Mouse (Mus musculus) E14TG2a.4 (cell line): ENCODE measurements around the gene Metap2.
A peak's percentile ranks its signal among the peaks of the same experiment; 100 is the strongest.

Source experiments
- H3K27me3 ChIP-seq: 2 replicates; pipeline ENCODE4 v1.6.1; 2014; ENCODE audit warnings: low read length, control low read depth; ENCODE audit not compliant: insufficient read depth
- H3K36me3 ChIP-seq: 2 replicates; pipeline ENCODE4 v1.6.1; 2014; ENCODE audit warnings: low read length, control low read depth; ENCODE audit not compliant: insufficient read depth
- H3K4me1 ChIP-seq: replicated peaks from 2 replicates; pipeline ENCODE4 v1.6.1; 2014; ENCODE audit warnings: low read depth, low read length, control low read depth
- H3K4me3 ChIP-seq: replicated peaks from 2 replicates; pipeline ENCODE4 v1.5.1; 2014; ENCODE audit warnings: mild to moderate bottlenecking, low read length
- H3K9me3 ChIP-seq: 2 replicates; pipeline ENCODE4 v1.6.1; 2014; ENCODE audit warnings: low read length, control low read depth
- CTCF ChIP-seq: conservative IDR thresholded peaks from 2 replicates; pipeline ENCODE4 v1.5.1; 2014; ENCODE audit warnings: low read length
- NANOG ChIP-seq: IDR thresholded peaks from 2 replicates; pipeline ENCODE4 v1.6.1; 2014; ENCODE audit warnings: borderline replicate concordance, low read length, mixed read lengths
- POU5F1 ChIP-seq: IDR thresholded peaks from 2 replicates; pipeline ENCODE4 v1.6.1; 2014; ENCODE audit warnings: low read length, borderline replicate concordance

Gene Metap2

DNA sequence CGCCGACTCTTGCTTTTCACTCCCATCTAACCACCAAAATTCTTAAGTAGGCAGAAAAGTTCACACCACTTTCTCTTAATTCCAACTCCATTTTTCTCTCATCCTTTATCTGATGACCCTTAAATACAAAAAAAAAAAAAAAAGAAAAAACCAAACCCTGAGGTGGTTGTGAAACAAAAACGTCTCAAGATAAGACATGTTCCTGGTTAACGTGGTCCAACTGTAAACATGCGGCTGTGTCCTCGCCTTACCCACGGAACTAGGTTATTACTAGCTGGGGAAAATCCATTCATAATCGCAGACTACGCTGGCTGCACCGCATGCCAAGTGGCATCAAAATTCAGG lies 8.3 kb downstream of the Metap2 start:
- Histone ChIP-seq H3K4me3 (peak overlapping the region; percentile 94), H3K36me3 (peaks cover 32% of the 10 kb centered on the region), H3K27me3 (no peaks in the 10 kb centered on the region), H3K9me3 (no peaks in the 10 kb centered on the region), H3K4me1 (peaks cover 42% of the 10 kb centered on the region)
- TF ChIP-seq POU5F1 (no peak), CTCF (no peak), NANOG (no peak)

DNA sequence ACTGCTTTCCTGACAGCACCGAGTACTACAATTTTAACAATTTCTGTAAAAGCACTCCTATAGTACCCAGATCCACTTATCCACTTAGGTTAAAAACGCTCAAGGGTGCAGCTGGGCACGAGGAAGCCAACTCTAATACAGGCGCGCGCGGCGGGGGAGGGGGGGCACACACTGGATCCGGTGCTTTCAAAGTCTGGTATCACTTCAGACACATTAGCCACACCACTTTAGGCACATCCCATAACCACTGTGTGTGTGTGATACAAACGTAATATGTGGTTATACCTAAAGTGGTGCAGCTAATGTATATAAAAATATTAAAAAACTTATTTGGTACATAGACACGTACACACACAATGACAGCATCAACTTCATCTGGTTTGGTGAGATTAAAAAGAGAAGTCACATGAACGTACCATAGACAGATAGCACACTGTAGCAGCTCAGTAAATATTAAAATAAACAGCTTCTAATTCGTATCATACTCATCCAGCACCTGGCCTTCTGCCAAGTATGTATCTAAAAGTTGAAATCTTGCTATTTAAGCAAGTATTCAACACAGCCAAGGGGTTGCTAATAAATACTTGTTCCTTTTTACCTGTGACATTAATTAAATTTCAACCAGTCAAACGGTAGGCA lies 10.9 kb downstream of the Metap2 start:
- peaks cover 42% of the 10 kb centered on the region for H3K36me3 ChIP-seq
- no peak overlapping the region for H3K4me3 ChIP-seq
- TF ChIP-seq POU5F1, result no peak
- no peak for TF ChIP-seq NANOG
- no peak for TF ChIP-seq CTCF
- H3K27me3 ChIP-seq, result no peaks in the 10 kb centered on the region
- no peaks in the 10 kb centered on the region for H3K9me3 ChIP-seq
- peaks cover 51% of the 10 kb centered on the region for H3K4me1 ChIP-seq

GRCm38 (mm10) chr10:93882738-93883364 lies 14.0 kb downstream of the Metap2 start:
- Histone ChIP-seq H3K36me3 (peaks cover 73% of the 10 kb centered on the region), H3K27me3 (no peaks in the 10 kb centered on the region), H3K4me3 (no peak overlapping the region), H3K9me3 (no peaks in the 10 kb centered on the region), H3K4me1 (peaks cover 31% of the 10 kb centered on the region)
- TF ChIP-seq CTCF, result no peak
- no peak for TF ChIP-seq NANOG
- no peak for TF ChIP-seq POU5F1

DNA sequence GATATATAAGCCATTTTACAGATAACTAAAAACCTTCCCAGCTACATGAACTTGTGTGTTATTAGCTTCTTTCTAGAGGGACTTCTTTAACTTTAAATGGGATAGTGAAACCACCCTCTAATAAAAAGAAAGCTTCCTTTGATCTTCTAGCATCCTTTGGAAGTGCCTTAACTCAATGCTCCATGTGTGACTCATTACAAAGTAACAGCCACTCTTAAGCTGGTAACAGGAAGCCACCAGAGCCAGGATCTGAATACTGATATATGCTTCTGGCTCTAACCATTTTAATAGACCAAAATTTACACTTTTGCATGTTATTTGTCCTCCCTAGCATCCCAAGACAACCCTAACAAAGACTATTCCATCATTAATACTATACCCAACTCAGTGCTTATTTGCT lies 15.0 kb downstream of the Metap2 start:
- TF ChIP-seq NANOG (no peak), POU5F1 (no peak), CTCF (no peak)
- no peaks in the 10 kb centered on the region for H3K27me3 ChIP-seq
- no peak overlapping the region for H3K4me3 ChIP-seq
- no peaks in the 10 kb centered on the region for H3K9me3 ChIP-seq
- H3K36me3 ChIP-seq, result peaks cover 72% of the 10 kb centered on the region
- H3K4me1 ChIP-seq, result peaks cover 28% of the 10 kb centered on the region

DNA sequence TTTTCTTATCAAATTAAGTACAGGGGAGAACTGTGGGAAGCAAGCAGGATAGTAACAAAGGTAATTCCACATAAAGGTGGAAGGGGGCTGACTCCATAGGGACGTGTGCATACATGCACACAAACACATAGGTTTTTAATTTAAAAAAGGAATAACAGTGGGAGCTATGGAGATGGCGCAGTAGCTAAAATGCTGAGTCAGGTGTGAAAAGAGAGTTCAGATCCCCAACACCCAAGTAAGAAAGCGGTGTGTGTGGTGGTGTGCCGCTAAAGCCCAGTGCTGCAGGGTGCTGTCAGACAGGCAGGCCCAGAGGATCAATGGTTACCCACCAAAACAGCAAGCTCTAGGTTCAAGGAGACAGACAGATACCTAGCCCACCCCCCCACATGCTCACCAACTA lies 18.2 kb downstream of the Metap2 start:
- no peaks in the 10 kb centered on the region for H3K27me3 ChIP-seq
- no peak overlapping the region for H3K4me3 ChIP-seq
- peaks cover 69% of the 10 kb centered on the region for H3K36me3 ChIP-seq
- peaks cover 10% of the 10 kb centered on the region for H3K4me1 ChIP-seq
- TF ChIP-seq CTCF (no peak), NANOG (no peak), POU5F1 (no peak)
- no peaks in the 10 kb centered on the region for H3K9me3 ChIP-seq

DNA sequence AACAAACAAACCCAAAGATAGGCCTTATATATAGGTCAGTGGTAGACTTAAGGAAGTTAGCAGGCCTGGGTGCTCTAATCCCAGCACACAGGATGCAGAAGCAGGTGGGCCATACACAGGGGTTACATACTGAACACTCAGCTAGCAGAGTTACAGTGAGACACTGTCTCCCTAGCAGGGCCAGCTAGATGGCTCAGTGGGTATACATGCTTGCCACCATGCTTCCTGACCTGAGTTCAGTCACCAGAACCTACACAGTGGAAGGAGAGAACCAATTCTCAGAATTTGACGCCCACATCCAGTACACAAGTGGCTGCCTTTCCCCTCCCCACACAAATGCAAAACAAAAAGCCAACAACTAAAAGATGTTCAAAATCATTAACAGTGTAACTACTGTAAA lies 20.1 kb downstream of the Metap2 start:
- no peak overlapping the region for H3K4me3 ChIP-seq
- TF ChIP-seq POU5F1 (no peak), NANOG (no peak), CTCF (no peak)
- H3K4me1 ChIP-seq, result peaks cover 9% of the 10 kb centered on the region; the same call in 1 of the 2 replicates

DNA sequence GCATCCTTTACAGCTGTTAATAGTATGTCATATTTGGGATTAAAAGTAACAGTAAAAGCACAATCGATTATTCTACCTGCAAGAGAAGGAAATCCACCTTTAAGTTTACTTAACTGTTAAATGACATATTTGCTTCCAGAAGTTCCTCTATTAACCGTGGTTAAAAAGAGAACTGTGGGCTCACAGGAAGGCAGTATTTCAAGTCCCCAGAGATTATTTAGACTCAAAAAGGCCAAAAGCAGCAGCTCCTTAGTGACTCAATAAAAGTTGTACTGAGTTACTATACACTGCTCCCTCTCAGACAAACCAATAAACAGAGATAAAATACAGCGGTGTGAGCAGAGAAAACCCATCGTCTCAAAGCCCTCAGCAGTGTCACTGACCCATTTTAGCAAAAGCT lies 28.0 kb downstream of the Metap2 start:
- Histone ChIP-seq H3K4me3 (no peak overlapping the region), H3K9me3 (no peaks in the 10 kb centered on the region), H3K36me3 (peaks cover 97% of the 10 kb centered on the region), H3K4me1 (peaks cover 9% of the 10 kb centered on the region; the same call in 1 of the 2 replicates), H3K27me3 (no peaks in the 10 kb centered on the region)
- no peak for TF ChIP-seq CTCF
- no peak for TF ChIP-seq POU5F1
- no peak for TF ChIP-seq NANOG

More for the DNA sequence above, 20.1 kb downstream of the Metap2 start:
- no peaks in the 10 kb centered on the region for H3K9me3 ChIP-seq
- H3K36me3 ChIP-seq, result peaks cover 77% of the 10 kb centered on the region
- no peaks in the 10 kb centered on the region for H3K27me3 ChIP-seq

DNA sequence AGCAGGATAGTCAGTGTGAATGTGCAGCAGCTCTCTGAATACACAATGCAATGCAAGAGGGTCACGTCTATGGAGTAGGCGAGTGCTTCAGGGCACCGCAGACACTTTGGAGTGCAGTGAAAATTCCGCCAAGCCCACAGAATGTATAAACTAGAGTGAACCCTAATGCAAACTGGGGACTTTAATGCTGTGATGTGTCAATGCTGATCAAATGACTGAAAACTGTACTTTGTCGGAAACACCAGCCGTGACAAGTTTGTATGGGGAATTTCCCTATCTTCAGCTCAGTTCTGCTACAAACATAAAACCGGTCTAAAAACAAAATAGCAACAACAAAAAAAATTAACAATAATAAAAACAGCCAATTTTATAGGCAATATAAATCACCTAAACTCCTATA lies 28.5 kb downstream of the Metap2 start:
- peaks cover 94% of the 10 kb centered on the region for H3K36me3 ChIP-seq
- H3K4me3 ChIP-seq, result no peak overlapping the region
- H3K27me3 ChIP-seq, result no peaks in the 10 kb centered on the region
- no peak for TF ChIP-seq POU5F1
- no peak for TF ChIP-seq CTCF
- TF ChIP-seq NANOG, result no peak
- H3K9me3 ChIP-seq, result no peaks in the 10 kb centered on the region
- H3K4me1 ChIP-seq, result peaks cover 9% of the 10 kb centered on the region; the same call in 1 of the 2 replicates

GRCm38 (mm10) chr10:93856095-93856494 lies 40.8 kb downstream of the Metap2 start:
- TF ChIP-seq CTCF, result no peak
- TF ChIP-seq NANOG, result no peak
- TF ChIP-seq POU5F1, result no peak
- no peak overlapping the region for H3K4me3 ChIP-seq
- H3K27me3 ChIP-seq, result no peaks in the 10 kb centered on the region
- H3K9me3 ChIP-seq, result no peaks in the 10 kb centered on the region
- peaks cover 78% of the 10 kb centered on the region for H3K36me3 ChIP-seq
- peaks cover 9% of the 10 kb centered on the region; the same call in 1 of the 2 replicates for H3K4me1 ChIP-seq
